8 mouse cellular contexts compared by ENCODE assay signal in the genomic region with DNA sequence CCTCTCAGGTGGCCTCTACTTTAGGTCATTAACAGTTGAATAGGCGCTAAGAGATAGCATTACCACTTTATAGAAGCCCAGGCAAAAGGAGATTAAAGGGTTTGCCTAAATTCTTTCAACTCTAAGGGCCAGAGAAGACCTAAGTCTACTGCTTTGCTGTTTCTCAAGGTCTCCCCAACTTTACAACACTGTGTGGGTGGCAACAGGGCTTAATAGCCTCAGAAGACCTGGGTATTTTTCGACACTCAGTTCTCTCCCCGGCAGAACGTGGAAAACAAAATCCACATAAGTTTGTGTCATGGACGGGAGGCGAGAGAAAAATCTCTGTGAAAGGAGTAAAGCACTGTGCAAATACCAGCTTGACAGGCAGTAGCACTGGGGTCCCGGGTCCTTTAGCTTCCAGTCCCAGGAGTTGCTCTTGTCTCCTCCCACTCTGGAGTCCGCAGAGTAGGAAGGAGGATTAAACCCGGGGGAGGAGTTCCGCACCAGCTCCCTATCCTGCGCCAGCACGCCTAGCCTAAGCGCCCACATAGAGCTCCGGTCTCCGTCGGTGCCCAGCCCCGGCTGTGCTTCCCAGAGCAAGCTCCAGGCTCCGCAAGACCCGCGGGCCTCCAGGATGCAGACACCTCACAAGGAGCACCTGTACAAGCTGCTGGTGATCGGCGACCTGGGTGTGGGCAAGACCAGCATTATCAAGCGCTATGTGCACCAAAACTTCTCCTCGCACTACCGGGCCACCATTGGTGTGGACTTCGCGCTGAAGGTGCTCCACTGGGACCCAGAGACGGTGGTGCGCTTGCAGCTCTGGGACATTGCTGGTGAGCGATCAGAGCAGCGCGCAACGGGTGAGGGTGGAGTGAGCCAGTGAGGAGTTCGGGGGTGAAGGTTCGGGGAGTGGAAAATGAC. TPM values are rescaled to one million over a fixed set of nuclear protein-coding genes. Genes with fewer than 3 reads are reported as not detected.
DNase-seq lines count a peak whose midpoint lies in the region; ATAC-seq and TF ChIP-seq lines count a peak whose summit lies in the region.

A gene (plus strand): TSS at position 488 of the 906 bp plus-strand sequence.

- peaks cover 7% of the 10 kb centered on the region; the same call in 1 of the 2 replicates for H3K4me1 ChIP-seq in forebrain, embryonic 14.5 days (ENCODE audit: control insufficient read depth, insufficient read depth, low read length)
- no peaks in the 10 kb centered on the region for H3K4me1 ChIP-seq in lung, embryonic 14.5 days (ENCODE audit: insufficient read depth)
- peaks cover 7% of the 10 kb centered on the region for H3K4me1 ChIP-seq in olfactory bulb, adult 2 months (ENCODE audit: control insufficient read depth, insufficient read depth, low read length)

- no peaks in the 10 kb centered on the region for H3K27me3 ChIP-seq in forebrain, embryonic 14.5 days (replicated peaks; ENCODE audit: control insufficient read depth, insufficient read depth, low read length)
- no peaks in the 10 kb centered on the region for H3K27me3 ChIP-seq in lung, embryonic 14.5 days (ENCODE audit: insufficient read depth, low read length)

- no peaks in the 10 kb centered on the region for H3K9me3 ChIP-seq in forebrain, embryonic 14.5 days (replicated peaks; ENCODE audit: control insufficient read depth, low read length)
- H3K9me3 ChIP-seq in lung, embryonic 14.5 days (ENCODE audit: low read depth, low read length) = no peaks in the 10 kb centered on the region

- H3K36me3 ChIP-seq in forebrain, embryonic 14.5 days (ENCODE audit: control insufficient read depth, insufficient read depth, low read length) = no peaks in the 10 kb centered on the region
- no peaks in the 10 kb centered on the region for H3K36me3 ChIP-seq in lung, embryonic 14.5 days (ENCODE audit: insufficient read depth)

- peak; percentile 1 for DNase-seq in 3134 (ENCODE audit: extremely low read depth, insufficient read length, low spot score)
- DNase-seq in adrenal gland, postnatal 36 days = peak; percentile 11 to 24
- peak; percentile 63 for DNase-seq in forebrain, embryonic 14.5 days (ENCODE audit: low spot score)
- peak; percentile 45 for DNase-seq in heart, postnatal 4 days
- peak; percentile 3 to 9 for DNase-seq in layer of hippocampus, adult 2 months (ENCODE audit: low spot score in 2 of 2)
- DNase-seq in lung, embryonic 14.5 days = peak; percentile 84
- peak; percentile 5 for DNase-seq in thymus, postnatal 14 days

- TF ChIP-seq POLR2A in olfactory bulb, adult 2 months (IDR thresholded peaks at IDR 0.05; ENCODE audit: insufficient read depth, low read depth, low read length) = 0 out of 2 replicates have a peak, but pooled peaks have one; percentile 28

- peak within 1 kb of the TSS; percentile 49 for H3K9ac ChIP-seq in forebrain, embryonic 14.5 days (ENCODE audit: low read length)
- H3K9ac ChIP-seq in lung, embryonic 14.5 days = peak within 1 kb of the TSS; percentile 61

- no peak within 1 kb of the TSS for H3K27ac ChIP-seq in forebrain, embryonic 14.5 days (ENCODE audit: low read depth, low read length)
- H3K27ac ChIP-seq in layer of hippocampus, adult 2 months = no peak within 1 kb of the TSS
- H3K27ac ChIP-seq in lung, embryonic 14.5 days (ENCODE audit: low read depth) = peak within 1 kb of the TSS; percentile 71; the same call in 1 of the 2 replicates
- H3K27ac ChIP-seq in olfactory bulb, adult 2 months (ENCODE audit: insufficient read depth, low read depth, low read length) = no peak within 1 kb of the TSS

- ATAC-seq in forebrain, embryonic 14.5 days = peak; percentile 95
- ATAC-seq in lung, embryonic 14.5 days (ENCODE audit: insufficient read depth) = peak; percentile 100

- WGBS in forebrain, embryonic 14.5 days = 1% methylated on average over 35 of the region's 35 CpGs
- WGBS in lung, embryonic 14.5 days = 1% methylated on average over 35 of the region's 35 CpGs
- WGBS in olfactory bulb, adult 2 months = 4% methylated on average over 35 of the region's 35 CpGs

- H3K4me3 ChIP-seq in forebrain, embryonic 14.5 days (ENCODE audit: low read depth, low read length) = peak within 1 kb of the TSS; percentile 45
- H3K4me3 ChIP-seq in layer of hippocampus, adult 2 months = peak within 1 kb of the TSS; percentile 66
- H3K4me3 ChIP-seq in lung, embryonic 14.5 days (ENCODE audit: low read depth, low read length) = peak within 1 kb of the TSS; percentile 56
- H3K4me3 ChIP-seq in olfactory bulb, adult 2 months (ENCODE audit: insufficient read depth, low read depth, low read length) = peak within 1 kb of the TSS; percentile 49

- TF ChIP-seq CTCF in layer of hippocampus, adult 2 months (conservative IDR thresholded peaks at IDR 0.05) = no peak
- no peak for TF ChIP-seq CTCF in lung, embryonic 14.5 days (IDR thresholded peaks at IDR 0.05; ENCODE audit: low read depth)
- no peak for TF ChIP-seq CTCF in olfactory bulb, adult 2 months (IDR thresholded peaks at IDR 0.05; ENCODE audit: insufficient read depth, low read depth, low read length)

- H3K4me2 ChIP-seq in forebrain, embryonic 14.5 days (ENCODE audit: low read length) = peak within 1 kb of the TSS; percentile 88
- peak within 1 kb of the TSS; percentile 83 for H3K4me2 ChIP-seq in lung, embryonic 14.5 days

RNA-seq across cellular contexts. Expression of the gene that starts here (rescaled TPM):
- under 1 TPM; 0.40 to 0.56 TPM for total RNA-seq in adrenal gland, postnatal 36 days (2021)
- 0.79 and 0.82 TPM in 2 replicates for polyA plus RNA-seq in forebrain, embryonic 14.5 days (2014; fragmentation: Nextera tagmentation; extraction: Ambion mirVana)
- total RNA-seq in heart, postnatal 4 days (2021) = under 1 TPM in 1 of 2 experiments, not detected in 1; 0.61 TPM
- 1 to 10 TPM; 1.5 to 2.0 TPM for total RNA-seq in layer of hippocampus, adult 2 months (2021)
- polyA plus RNA-seq in lung, embryonic 14.5 days (2014; fragmentation: Nextera tagmentation; extraction: Ambion mirVana) = 18.9 and 19.0 TPM in 2 replicates
- not detected in 2 replicates for polyA plus RNA-seq in olfactory bulb, adult 2 months (2012; ENCODE audit: insufficient read depth, insufficient read length, low replicate concordance, missing spikeins)

Comparison
In these comparisons a context has a peak if more than half of its experiments do, and no peak if none do; other contexts are left out.
1. RNA of the gene that starts here (polyA plus RNA-seq): 18.9 to 19.0 TPM in lung, embryonic 14.5 days; 0.79 to 0.82 TPM in forebrain, embryonic 14.5 days and not detected in olfactory bulb, adult 2 months; every median in the first group is over 10 times any median in the second.
2. Peak in DNase-seq in adrenal gland, postnatal 36 days; RNA of the gene not detected or under 1 TPM.
3. Peak in DNase-seq, ATAC-seq, H3K4me3 ChIP-seq, H3K9ac ChIP-seq and H3K4me2 ChIP-seq in forebrain, embryonic 14.5 days; RNA of the gene not detected or under 1 TPM.
4. Peak in DNase-seq in heart, postnatal 4 days; RNA of the gene not detected or under 1 TPM.
5. DNase-seq: peak in every context shown above with its lines; median percentile 84 in lung, embryonic 14.5 days; 63 in forebrain, embryonic 14.5 days; 45 in heart, postnatal 4 days; 18 in adrenal gland, postnatal 36 days; 6 in layer of hippocampus, adult 2 months; 5 in thymus, postnatal 14 days; 1 in 3134.
6. Peak in every context shown above with its lines, with median percentiles within 50 percentile points of each other: H3K4me3 ChIP-seq.